Mouse (Mus musculus): ENCODE results near the gene C2. TPM values are rescaled to one million over a fixed set of nuclear protein-coding genes. Genes with fewer than 3 reads are reported as not detected.
A peak's percentile ranks its signal among the peaks of the same experiment; 100 is the strongest.

The C2 gene
- polyA plus RNA-seq, 1 experiment from 2014 or later: 1.5 TPM

GRCm38 (mm10) chr17:34899053-34899889 lies 1.2 kb upstream of the C2 start:
- WGBS: 0% methylated on average over 33 of the region's 45 CpGs
- peak; percentile 9; the same call in 1 of the 2 replicates for ATAC-seq (ENCODE audit: low read depth)

DNA sequence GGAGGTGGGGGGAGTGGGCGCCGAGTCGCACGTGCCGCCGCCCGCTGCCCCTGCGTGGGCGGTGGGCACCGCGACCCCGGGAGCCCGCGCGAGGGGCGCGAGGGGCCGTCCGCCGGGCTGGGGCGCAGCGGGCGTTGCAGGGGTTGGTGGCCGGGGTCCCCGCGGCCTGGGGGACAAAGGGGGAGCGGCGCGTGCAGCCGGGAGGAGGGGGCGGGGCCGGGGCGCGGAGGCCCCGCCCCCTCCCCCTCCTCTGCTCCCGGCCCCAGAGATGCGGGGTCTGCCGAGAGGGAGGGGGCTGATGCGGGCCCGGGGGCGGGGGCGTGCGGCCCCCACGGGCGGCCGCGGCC lies 614 bp upstream of the C2 start:
- Histone ChIP-seq H3K27me3 (ENCODE audit: control insufficient read depth, insufficient read depth, low read length) (no peaks in the 10 kb centered on the region), H3K4me1 (ENCODE audit: control insufficient read depth, insufficient read depth, low read length) (peaks cover 34% of the 10 kb centered on the region), H3K9me3 (ENCODE audit: control insufficient read depth, low read length) (no peaks in the 10 kb centered on the region), H3K4me3 (ENCODE audit: low read depth, low read length) (peak overlapping the region; percentile 82), H3K9ac (replicated peaks; ENCODE audit: low read depth, low read length) (peak overlapping the region; percentile 98), H3K36me3 (ENCODE audit: control insufficient read depth, insufficient read depth, low read length) (peaks cover 11% of the 10 kb centered on the region), H3K4me2 (ENCODE audit: low read depth, low read length) (peak overlapping the region; percentile 97), H3K27ac (ENCODE audit: low read depth, low read length) (peak overlapping the region; percentile 97)
- 0 out of 2 replicates have a peak, but pooled peaks have one; percentile 3 for ATAC-seq (ENCODE audit: low read depth)
- WGBS: 0% methylated on average over 6 of the region's 47 CpGs

More at GRCm38 (mm10) chr17:34899053-34899889, 1.2 kb upstream of the C2 start:
- H3K4me2 ChIP-seq (ENCODE audit: low read depth, low read length): peak overlapping the region; percentile 97
- peaks cover 32% of the 10 kb centered on the region for H3K4me1 ChIP-seq (ENCODE audit: control insufficient read depth, insufficient read depth, low read length)
- peak overlapping the region; percentile 97 for H3K27ac ChIP-seq (ENCODE audit: low read depth, low read length)
- peak overlapping the region; percentile 98 for H3K9ac ChIP-seq (replicated peaks; ENCODE audit: low read depth, low read length)
- H3K36me3 ChIP-seq (ENCODE audit: control insufficient read depth, insufficient read depth, low read length): peaks cover 11% of the 10 kb centered on the region
- no peaks in the 10 kb centered on the region for H3K9me3 ChIP-seq (ENCODE audit: control insufficient read depth, low read length)
- no peaks in the 10 kb centered on the region for H3K27me3 ChIP-seq (ENCODE audit: control insufficient read depth, insufficient read depth, low read length)
- H3K4me3 ChIP-seq (ENCODE audit: low read depth, low read length): peak overlapping the region; percentile 82

- Histone ChIP-seq H3K36me3 (ENCODE audit: control insufficient read depth, insufficient read depth, low read length) (peaks cover 6% of the 10 kb centered on the region), H3K4me2 (ENCODE audit: low read depth, low read length) (peak overlapping the region; percentile 97), H3K4me3 (ENCODE audit: low read depth, low read length) (peak overlapping the region; percentile 82), H3K27ac (ENCODE audit: low read depth, low read length) (peak overlapping the region; percentile 97), H3K9me3 (ENCODE audit: control insufficient read depth, low read length) (no peaks in the 10 kb centered on the region), H3K27me3 (ENCODE audit: control insufficient read depth, insufficient read depth, low read length) (no peaks in the 10 kb centered on the region), H3K4me1 (ENCODE audit: control insufficient read depth, insufficient read depth, low read length) (peaks cover 37% of the 10 kb centered on the region), H3K9ac (replicated peaks; ENCODE audit: low read depth, low read length) (peak overlapping the region; percentile 98)
- ATAC-seq (ENCODE audit: low read depth): no peak
- 25% methylated on average over 10 of the region's 10 CpGs for WGBS
These were observed 499 bp downstream of the C2 start for GRCm38 (mm10) chr17:34897373-34898159.

DNA sequence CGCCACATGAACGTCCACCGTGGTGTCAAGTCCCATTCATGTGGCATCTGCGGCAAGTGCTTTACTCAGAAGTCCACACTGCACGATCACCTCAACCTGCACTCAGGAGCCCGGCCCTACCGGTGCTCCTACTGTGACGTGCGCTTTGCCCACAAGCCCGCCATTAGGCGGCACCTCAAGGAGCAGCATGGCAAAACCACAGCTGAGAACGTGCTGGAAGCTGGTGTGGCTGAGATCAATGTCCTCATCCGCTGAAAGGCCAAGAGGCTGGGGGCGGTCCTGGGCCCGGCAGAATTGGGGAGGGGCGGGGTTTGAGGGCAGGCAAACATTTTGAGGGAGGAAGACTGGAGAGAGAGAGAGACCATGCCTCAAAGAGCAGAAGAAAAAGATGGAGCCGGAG lies 1.7 kb downstream of the C2 start:
- Histone ChIP-seq H3K4me1 (ENCODE audit: control insufficient read depth, insufficient read depth, low read length) (peaks cover 37% of the 10 kb centered on the region), H3K27ac (ENCODE audit: low read depth, low read length) (no peak overlapping the region), H3K9me3 (ENCODE audit: control insufficient read depth, low read length) (no peaks in the 10 kb centered on the region), H3K9ac (replicated peaks; ENCODE audit: low read depth, low read length) (no peak overlapping the region), H3K27me3 (ENCODE audit: control insufficient read depth, insufficient read depth, low read length) (no peaks in the 10 kb centered on the region), H3K4me3 (ENCODE audit: low read depth, low read length) (no peak overlapping the region; the same call in 1 of the 2 replicates), H3K4me2 (ENCODE audit: low read depth, low read length) (peak overlapping the region; percentile 82; the same call in 1 of the 2 replicates), H3K36me3 (ENCODE audit: control insufficient read depth, insufficient read depth, low read length) (no peaks in the 10 kb centered on the region)
- WGBS: 89% methylated on average over 17 of the region's 17 CpGs
- ATAC-seq (ENCODE audit: low read depth): no peak

DNA sequence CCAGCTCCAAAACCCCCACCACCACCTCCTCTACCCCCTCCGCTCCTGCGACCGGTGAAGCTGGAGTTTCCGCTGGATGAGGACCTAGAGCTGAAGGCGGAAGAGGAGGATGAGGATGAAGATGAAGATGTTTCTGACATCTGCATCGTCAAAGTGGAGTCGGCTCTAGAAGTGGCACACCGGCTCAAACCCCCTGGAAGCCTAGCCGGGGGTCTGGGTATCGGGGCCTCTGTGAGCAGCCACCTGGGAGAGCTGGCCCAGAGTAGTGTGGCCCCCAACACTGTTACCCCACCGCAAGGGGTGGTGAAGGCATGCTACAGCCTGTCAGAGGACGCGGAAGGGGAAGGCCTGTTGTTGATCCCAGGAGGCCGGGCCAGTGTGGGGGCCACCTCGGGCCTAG lies 2.3 kb downstream of the C2 start:
- WGBS: 86% methylated on average over 15 of the region's 15 CpGs
- H3K36me3 ChIP-seq (ENCODE audit: control insufficient read depth, insufficient read depth, low read length): no peaks in the 10 kb centered on the region
- no peaks in the 10 kb centered on the region for H3K9me3 ChIP-seq (ENCODE audit: control insufficient read depth, low read length)
- H3K9ac ChIP-seq (replicated peaks; ENCODE audit: low read depth, low read length): peak overlapping the region; percentile 92
- peak overlapping the region; percentile 82 for H3K4me2 ChIP-seq (ENCODE audit: low read depth, low read length)
- no peaks in the 10 kb centered on the region for H3K27me3 ChIP-seq (ENCODE audit: control insufficient read depth, insufficient read depth, low read length)
- peaks cover 37% of the 10 kb centered on the region for H3K4me1 ChIP-seq (ENCODE audit: control insufficient read depth, insufficient read depth, low read length)
- no peak for ATAC-seq (ENCODE audit: low read depth)
- peak overlapping the region; percentile 79 for H3K4me3 ChIP-seq (ENCODE audit: low read depth, low read length)
- peak overlapping the region; percentile 90; the same call in 1 of the 2 replicates for H3K27ac ChIP-seq (ENCODE audit: low read depth, low read length)

DNA sequence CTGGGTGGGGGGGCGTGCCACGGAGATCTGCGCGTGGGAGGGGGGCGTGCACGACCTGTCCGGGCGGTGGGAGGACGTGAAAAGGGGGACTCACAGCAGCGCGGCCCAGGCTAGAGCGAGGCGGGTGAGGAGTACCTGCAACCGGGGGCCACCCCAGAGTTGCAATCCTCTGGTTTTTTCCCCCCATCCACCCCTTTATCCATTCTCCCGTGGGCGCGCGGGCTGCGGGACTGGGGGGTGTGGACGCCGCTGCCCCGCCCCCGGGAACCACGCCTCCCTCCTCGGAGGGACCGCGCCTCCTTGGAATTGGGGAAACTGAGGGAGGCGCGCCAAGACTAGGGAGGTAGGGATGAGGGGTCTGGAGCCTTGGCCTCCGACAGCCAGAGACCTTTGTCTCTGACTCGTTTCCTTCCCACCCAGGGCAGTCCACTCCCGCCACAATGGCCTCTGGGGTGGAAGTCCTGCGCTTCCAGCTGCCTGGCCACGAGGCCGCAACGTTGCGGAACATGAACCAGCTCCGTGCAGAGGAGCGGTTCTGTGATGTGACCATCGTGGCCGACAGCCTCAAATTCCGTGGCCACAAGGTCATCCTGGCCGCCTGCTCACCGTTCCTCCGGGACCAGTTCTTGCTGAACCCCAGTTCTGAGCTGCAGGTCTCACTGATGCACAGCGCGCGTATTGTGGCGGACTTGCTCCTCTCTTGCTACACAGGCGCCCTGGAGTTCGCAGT lies 3.1 kb downstream of the C2 start:
- peaks cover 32% of the 10 kb centered on the region for H3K4me1 ChIP-seq (ENCODE audit: control insufficient read depth, insufficient read depth, low read length)
- peak overlapping the region; percentile 90 for H3K27ac ChIP-seq (ENCODE audit: low read depth, low read length)
- H3K27me3 ChIP-seq (ENCODE audit: control insufficient read depth, insufficient read depth, low read length): no peaks in the 10 kb centered on the region
- no peaks in the 10 kb centered on the region for H3K36me3 ChIP-seq (ENCODE audit: control insufficient read depth, insufficient read depth, low read length)
- peak; percentile 41 for ATAC-seq (ENCODE audit: low read depth)
- peak overlapping the region; percentile 82 for H3K4me2 ChIP-seq (ENCODE audit: low read depth, low read length)
- 9% methylated on average over 39 of the region's 51 CpGs for WGBS
- H3K4me3 ChIP-seq (ENCODE audit: low read depth, low read length): peak overlapping the region; percentile 79
- peak overlapping the region; percentile 92 for H3K9ac ChIP-seq (replicated peaks; ENCODE audit: low read depth, low read length)
- H3K9me3 ChIP-seq (ENCODE audit: control insufficient read depth, low read length): no peaks in the 10 kb centered on the region

DNA sequence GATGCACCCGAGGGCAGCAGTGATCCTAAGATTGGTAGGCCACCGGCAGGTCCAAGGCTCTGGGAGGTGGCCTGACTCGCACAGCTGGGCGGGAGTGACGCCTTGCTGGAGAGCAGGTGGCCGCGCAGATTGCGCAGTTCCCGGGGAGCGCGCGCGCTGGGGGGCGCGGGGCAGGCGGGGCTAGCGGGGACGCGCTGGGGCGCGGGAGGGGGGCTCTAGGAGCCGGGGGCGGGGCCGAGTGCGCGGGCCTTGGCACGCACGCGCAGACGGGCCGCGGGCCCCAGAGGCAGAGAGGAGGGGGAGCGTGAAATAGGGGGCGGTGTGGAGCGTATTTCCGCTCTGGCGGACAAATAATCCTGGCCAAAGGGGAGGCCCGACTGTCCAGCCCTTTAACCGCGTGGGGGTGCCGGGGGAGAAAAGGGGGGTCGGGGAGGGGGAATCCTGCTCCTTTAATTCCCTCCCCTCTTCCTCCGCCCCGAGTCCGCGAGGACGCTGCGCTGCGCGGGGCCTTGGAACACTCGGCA lies 3.9 kb downstream of the C2 start:
- peak overlapping the region; percentile 82 for H3K4me2 ChIP-seq (ENCODE audit: low read depth, low read length)
- peak overlapping the region; percentile 92 for H3K9ac ChIP-seq (replicated peaks; ENCODE audit: low read depth, low read length)
- peaks cover 32% of the 10 kb centered on the region for H3K4me1 ChIP-seq (ENCODE audit: control insufficient read depth, insufficient read depth, low read length)
- no peaks in the 10 kb centered on the region for H3K9me3 ChIP-seq (ENCODE audit: control insufficient read depth, low read length)
- H3K27me3 ChIP-seq (ENCODE audit: control insufficient read depth, insufficient read depth, low read length): no peaks in the 10 kb centered on the region
- peak; percentile 87 for ATAC-seq (ENCODE audit: low read depth)
- peak overlapping the region; percentile 90 for H3K27ac ChIP-seq (ENCODE audit: low read depth, low read length)
- WGBS: 3% methylated on average over 32 of the region's 51 CpGs
- peak overlapping the region; percentile 79 for H3K4me3 ChIP-seq (ENCODE audit: low read depth, low read length)
- no peaks in the 10 kb centered on the region for H3K36me3 ChIP-seq (ENCODE audit: control insufficient read depth, insufficient read depth, low read length)

- Histone ChIP-seq H3K9ac (replicated peaks; ENCODE audit: low read depth, low read length) (peak overlapping the region; percentile 43; the same call in 1 of the 2 replicates), H3K9me3 (ENCODE audit: control insufficient read depth, low read length) (no peaks in the 10 kb centered on the region), H3K4me1 (ENCODE audit: control insufficient read depth, insufficient read depth, low read length) (peaks cover 32% of the 10 kb centered on the region), H3K4me2 (ENCODE audit: low read depth, low read length) (peak overlapping the region; percentile 55), H3K27me3 (ENCODE audit: control insufficient read depth, insufficient read depth, low read length) (no peaks in the 10 kb centered on the region), H3K27ac (ENCODE audit: low read depth, low read length) (peak overlapping the region; percentile 90), H3K4me3 (ENCODE audit: low read depth, low read length) (peak overlapping the region; percentile 79; the same call in 1 of the 2 replicates), H3K36me3 (ENCODE audit: control insufficient read depth, insufficient read depth, low read length) (no peaks in the 10 kb centered on the region)
- WGBS: 72% methylated on average over 12 of the region's 12 CpGs
- ATAC-seq (ENCODE audit: low read depth): no peak
These were observed 4.8 kb downstream of the C2 start for GRCm38 (mm10) chr17:34893072-34893824.

All from neural tube, embryonic 14.5 days (tissue).